Mouse (Mus musculus) CD4-positive, CD25-positive, alpha-beta regulatory T cell, adult 2 months (primary cell): Measurements from ENCODE around the gene Cipc.

Source experiments
- DNase-seq: peaks from one replicate; pipeline ENCODE4 v3.0.0-alpha.2; 2012; ENCODE audit warnings: low read depth, low spot score

Gene Cipc

GRCm38 (mm10) chr12:86960138-86960537, 13.3 kb downstream of the Cipc start:
- DNase-seq, result no peak

DNA sequence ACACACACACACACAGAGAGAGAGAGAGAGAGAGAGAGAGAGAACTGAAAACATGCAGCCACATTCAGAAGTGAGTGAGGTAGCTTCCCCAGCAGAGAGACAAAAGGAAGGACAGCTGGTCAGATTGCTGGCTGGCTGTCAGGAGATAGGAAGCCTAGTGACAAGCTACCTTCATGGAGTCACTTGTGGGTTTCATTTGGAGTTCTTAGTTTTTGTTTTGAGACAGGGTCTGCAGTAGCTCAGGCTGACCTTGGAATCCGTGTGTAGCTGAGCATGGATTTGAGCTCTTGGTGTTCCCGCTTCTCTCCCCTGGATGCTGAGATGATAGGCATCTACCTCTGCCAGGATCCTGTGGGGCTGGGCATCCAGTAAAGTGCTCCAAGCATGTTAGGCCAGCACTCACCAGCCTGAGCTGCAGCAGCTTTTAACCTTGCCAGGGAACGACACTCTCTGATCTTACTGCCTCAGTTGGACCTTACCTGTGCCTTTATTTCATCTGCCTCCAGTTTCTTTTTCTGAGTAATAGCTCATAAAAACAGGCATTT, 14.0 kb downstream of the Cipc start:
- DNase-seq, result no peak

- DNase-seq, result no peak
Measured at GRCm38 (mm10) chr12:86961589-86962344, 14.9 kb downstream of the Cipc start.

DNA sequence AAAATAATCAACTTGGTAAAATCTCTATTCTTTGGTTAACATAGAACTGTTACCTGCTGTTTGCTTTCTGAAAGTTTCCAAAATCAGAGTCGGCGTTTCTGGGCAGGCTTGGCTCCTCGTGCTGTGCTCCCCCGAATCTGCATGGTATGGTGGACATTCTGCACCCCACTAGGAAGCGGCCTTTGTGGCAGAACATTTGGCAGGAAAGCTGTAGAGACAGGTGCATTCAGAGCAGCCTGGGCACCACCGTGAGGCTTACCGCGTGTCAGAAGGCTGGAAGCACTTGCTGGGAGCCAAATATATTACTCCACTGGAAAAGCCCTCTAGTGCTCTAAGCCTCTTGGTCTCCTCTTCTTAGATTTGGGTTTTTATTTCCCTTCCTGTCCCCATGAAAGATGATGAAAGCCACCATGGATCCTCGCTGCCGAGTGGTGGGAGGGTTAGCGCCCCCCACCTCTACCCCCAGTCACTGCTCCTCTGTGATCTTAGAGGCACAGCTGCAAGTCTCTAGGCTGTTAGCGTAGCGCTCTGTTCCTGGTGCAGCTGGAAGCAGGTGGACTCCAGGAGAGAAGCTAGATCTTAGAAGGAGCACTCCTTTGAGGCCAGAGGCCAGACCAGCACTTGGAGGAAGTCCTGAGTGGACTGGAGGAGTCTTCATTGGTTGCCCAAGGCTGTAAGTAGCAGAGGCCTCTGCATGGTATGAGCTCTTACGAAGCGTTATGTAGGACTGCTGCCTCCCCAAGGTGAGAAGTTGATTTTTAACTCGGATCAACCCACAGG, 17.6 kb downstream of the Cipc start:
- no peak for DNase-seq

GRCm38 (mm10) chr12:86965237-86965799, 18.5 kb downstream of the Cipc start:
- DNase-seq, result no peak

DNA sequence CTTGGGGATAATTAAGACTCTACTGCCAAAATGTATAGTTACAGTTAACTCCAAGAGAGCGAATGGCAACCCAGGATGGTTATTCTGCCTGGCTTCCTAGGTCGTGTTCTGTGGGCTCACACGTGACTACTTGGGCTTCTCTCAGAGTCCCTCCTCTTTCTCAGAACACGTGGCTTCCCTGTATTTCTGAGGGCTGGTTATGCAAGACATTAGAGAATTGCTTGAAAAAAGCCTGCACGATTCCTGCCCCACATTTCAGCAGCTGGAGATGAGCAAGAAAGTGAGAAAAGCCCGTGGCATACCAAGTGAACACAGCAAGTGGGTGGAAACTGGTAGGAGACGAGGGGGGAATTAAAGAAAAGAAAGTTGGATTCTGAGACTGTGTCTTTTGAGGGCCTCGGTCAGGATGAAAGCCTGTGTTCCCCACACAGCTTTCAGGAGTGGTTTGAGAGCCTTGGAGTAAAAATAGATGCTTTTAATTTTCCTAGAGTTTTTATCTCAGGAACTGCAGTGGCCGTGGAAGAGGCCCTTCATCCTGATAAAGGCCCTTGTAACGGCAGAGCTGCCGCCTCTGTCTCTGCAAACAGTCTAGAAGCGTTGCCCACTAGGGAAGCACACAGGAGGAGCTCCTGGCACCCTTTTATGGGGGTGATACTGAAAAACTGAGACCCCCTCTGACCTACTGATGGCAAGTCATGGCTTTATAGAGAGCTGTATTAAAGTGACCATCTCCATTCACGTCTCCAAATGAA, 21.8 kb downstream of the Cipc start:
- DNase-seq, result no peak

DNA sequence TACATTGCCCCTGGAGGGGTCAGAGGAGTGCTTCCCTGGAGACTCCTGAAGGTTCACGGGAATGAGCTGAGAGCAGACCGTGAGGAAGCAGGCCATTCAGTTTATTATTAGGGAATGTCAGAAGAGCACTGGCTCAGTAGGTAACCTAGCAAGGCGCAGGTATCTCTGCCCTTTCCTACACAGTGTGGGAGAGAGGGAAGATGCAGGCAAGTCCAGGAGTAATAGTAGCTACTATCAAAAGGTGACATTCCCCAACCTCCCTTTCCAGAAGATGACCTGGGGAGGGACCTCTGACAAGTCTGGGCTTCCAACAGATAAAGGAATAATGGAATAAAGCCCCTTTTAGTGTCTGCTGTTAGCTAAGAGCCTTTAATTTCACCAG, 22.4 kb downstream of the Cipc start:
- DNase-seq, result no peak

GRCm38 (mm10) chr12:86971089-86971488, 24.2 kb downstream of the Cipc start:
- DNase-seq, result no peak

- DNase-seq, result no peak
Measured at GRCm38 (mm10) chr12:86973216-86973615, 26.4 kb downstream of the Cipc start.

GRCm38 (mm10) chr12:86973706-86974105, 26.9 kb downstream of the Cipc start:
- no peak for DNase-seq

- DNase-seq, result peak; percentile 73
Measured at GRCm38 (mm10) chr12:86974387-86975288, 27.8 kb downstream of the Cipc start.

DNA sequence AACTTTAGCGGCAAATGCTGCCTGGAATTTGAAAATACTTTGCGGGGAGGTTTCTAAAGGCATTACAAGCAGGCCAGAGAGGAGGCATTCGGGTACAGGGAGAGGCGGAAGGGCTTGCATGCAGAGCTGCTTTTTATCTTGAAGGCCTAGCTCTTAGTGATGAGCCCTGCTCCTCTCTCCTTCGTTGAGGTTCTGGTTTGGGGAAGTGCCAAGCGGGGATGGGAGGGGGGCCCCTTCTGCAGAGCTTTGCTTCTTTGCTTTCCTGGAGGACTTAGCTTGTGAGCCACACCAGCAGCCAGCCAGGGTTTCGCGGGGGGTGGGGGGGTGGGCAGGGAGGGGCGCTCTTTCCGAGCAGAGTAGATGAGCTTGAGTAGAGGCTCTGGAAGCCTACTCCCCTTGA, 28.9 kb downstream of the Cipc start:
- DNase-seq, result no peak

GRCm38 (mm10) chr12:86976511-86977168, 29.8 kb downstream of the Cipc start:
- DNase-seq, result peak; percentile 24

DNA sequence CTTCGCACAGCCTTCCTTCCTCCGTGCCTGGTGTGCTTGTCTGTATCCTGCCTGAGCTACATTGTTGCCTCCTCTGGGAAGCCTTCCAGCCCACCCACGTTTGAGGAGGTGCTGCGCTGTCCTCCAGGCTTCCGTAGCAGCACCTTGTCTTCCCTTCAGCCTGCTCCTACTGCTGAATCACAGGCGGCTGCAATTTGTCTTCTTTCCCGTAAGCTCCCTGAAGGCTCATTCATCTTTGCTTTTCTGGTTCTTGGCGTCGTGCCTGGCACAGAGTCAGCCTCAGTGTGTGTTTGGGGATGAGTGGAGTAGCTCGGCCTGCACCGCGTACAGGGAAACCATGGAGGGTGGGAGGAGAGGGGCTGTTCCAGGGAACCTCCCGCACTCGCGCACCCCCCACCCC, 31.0 kb downstream of the Cipc start:
- DNase-seq, result no peak

DNA sequence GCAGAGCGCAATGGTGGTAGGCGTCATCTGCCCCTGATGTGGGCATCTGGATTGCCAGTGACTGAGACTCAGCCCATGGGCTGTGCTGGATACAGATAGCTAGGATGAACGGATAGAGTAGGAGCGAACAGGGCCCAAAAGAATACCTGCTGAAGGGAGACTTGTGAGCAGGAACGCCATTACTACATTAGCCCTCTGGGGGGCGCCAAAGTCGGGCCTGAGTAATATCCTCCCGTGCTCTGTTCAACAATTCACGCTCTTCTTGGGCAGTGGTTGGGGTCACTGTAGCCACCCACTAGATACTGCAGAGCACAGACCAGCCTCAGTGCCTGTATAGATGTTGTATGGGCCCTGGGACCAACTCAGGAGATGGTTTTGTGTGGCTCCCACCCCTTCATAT, 34.3 kb downstream of the Cipc start:
- peak; percentile 32 for DNase-seq

- DNase-seq, result peak; percentile 54
Measured at GRCm38 (mm10) chr12:86983470-86984193, 36.8 kb downstream of the Cipc start.

GRCm38 (mm10) chr12:86984194-86984555, 37.3 kb downstream of the Cipc start:
- peak; percentile 20 for DNase-seq

- DNase-seq, result no peak
Measured at GRCm38 (mm10) chr12:86986562-86986961, 39.7 kb downstream of the Cipc start.

- no peak for DNase-seq
Measured at GRCm38 (mm10) chr12:86988227-86988626, 41.4 kb downstream of the Cipc start.

GRCm38 (mm10) chr12:86989378-86989777, 42.5 kb downstream of the Cipc start:
- no peak for DNase-seq
